Mouse (Mus musculus) mammary gland, adult 2 months (tissue): ENCODE results near the gene Susd4. TPM values are rescaled to one million over a fixed set of nuclear protein-coding genes. Genes with fewer than 3 reads are reported as not detected.

Experiments used
- polyA plus RNA-seq: library from polyadenylated mRNA; depleted of rRNA; stranded (reverse); fragments of >200 nt; gene quantifications from 2 replicates; pipeline ENCODE4 v1.2.3, GENCODE M21; 2012; ENCODE audit warnings: low replicate concordance; rRNA removed

The Susd4 gene
- 1.2 and 1.3 TPM in 2 replicates for polyA plus RNA-seq

GRCm38 (mm10) chr1:182763716-182764461 is at the start of gene Susd4:
Gene Susd4, plus strand, starts transcription at chr1:182763860.

GRCm38 (mm10) chr1:182749080-182749479 is 14.6 kb upstream of the Susd4 start, which contains the start of gene Ccdc185:
Gene Ccdc185, minus strand, starts transcription at chr1:182749180.

Other genes starting within 250 kb of the Susd4 start
- gene Capn2, start 246.3 kb upstream of the Susd4 start, polyA plus RNA-seq: 46.5 and 52.8 TPM in 2 replicates
- gene Capn8, start 198.9 kb upstream of the Susd4 start, polyA plus RNA-seq: 3.1 and 5.0 TPM in 2 replicates
- not detected in 2 replicates for gene Ccdc185, start 14.7 kb upstream of the Susd4 start, polyA plus RNA-seq
- 5.1 and 11.3 TPM in 2 replicates for gene Tlr5, start 190.9 kb downstream of the Susd4 start, polyA plus RNA-seq